8 mouse cellular contexts compared by ENCODE assay signal in genomic region chr2:165914298-165914697, GRCm38 (mm10). TPM values are rescaled to one million over a fixed set of nuclear protein-coding genes. Genes with fewer than 3 reads are reported as not detected.
DNase-seq lines count a peak whose midpoint lies in the region; ATAC-seq and TF ChIP-seq lines count a peak whose summit lies in the region.

No protein-coding gene starts in this region.

- TF ChIP-seq POLR2A in bone marrow, adult 2 months (IDR thresholded peaks at IDR 0.05; ENCODE audit: borderline replicate concordance, control insufficient read depth, low read depth, low read length): no peak
- no peak for TF ChIP-seq POLR2A in limb, embryonic 14.5 days (IDR thresholded peaks at IDR 0.05; ENCODE audit: borderline replicate concordance, extremely low read depth, insufficient read depth, insufficient read length)

- H3K4me2 ChIP-seq in embryonic facial prominence, embryonic 14.5 days (ENCODE audit: low read depth, low read length): no peak overlapping the region
- no peak overlapping the region for H3K4me2 ChIP-seq in limb, embryonic 14.5 days (replicated peaks; ENCODE audit: low read depth, low read length, severe bottlenecking)
- H3K4me2 ChIP-seq in midbrain, postnatal 0 days (ENCODE audit: low read depth, low read length, poor library complexity, severe bottlenecking): no peak overlapping the region

- peak; percentile 85 for ATAC-seq in embryonic facial prominence, embryonic 14.5 days (ENCODE audit: low read depth)
- ATAC-seq in limb, embryonic 14.5 days (ENCODE audit: low FRiP score, low read depth): peak; percentile 83
- ATAC-seq in midbrain, postnatal 0 days (ENCODE audit: low FRiP score): 0 out of 2 replicates have a peak, but pooled peaks have one; percentile 56

- no peaks in the 10 kb centered on the region for H3K27me3 ChIP-seq in embryonic facial prominence, embryonic 14.5 days (replicated peaks; ENCODE audit: control insufficient read depth, insufficient read depth, low read length)
- H3K27me3 ChIP-seq in limb, embryonic 14.5 days (ENCODE audit: control insufficient read depth, insufficient read depth, low read length): no peaks in the 10 kb centered on the region
- no peaks in the 10 kb centered on the region for H3K27me3 ChIP-seq in midbrain, postnatal 0 days (ENCODE audit: insufficient read depth, low read length)

- no peaks in the 10 kb centered on the region for H3K36me3 ChIP-seq in embryonic facial prominence, embryonic 14.5 days (ENCODE audit: control insufficient read depth, insufficient read depth, low read length)
- H3K36me3 ChIP-seq in limb, embryonic 14.5 days (ENCODE audit: control insufficient read depth, insufficient read depth, low read length): no peaks in the 10 kb centered on the region
- no peaks in the 10 kb centered on the region for H3K36me3 ChIP-seq in midbrain, postnatal 0 days (ENCODE audit: insufficient read depth, low read length)

- TF ChIP-seq CTCF in bone marrow, adult 2 months (IDR thresholded peaks at IDR 0.05; ENCODE audit: control insufficient read depth, insufficient read depth, low read length): peak; percentile 100
- peak; percentile 99 for TF ChIP-seq CTCF in midbrain, postnatal 0 days (IDR thresholded peaks at IDR 0.05)

- H3K4me1 ChIP-seq in bone marrow, adult 2 months (ENCODE audit: control insufficient read depth, insufficient read depth, low read length): no peaks in the 10 kb centered on the region; the same call in 1 of the 2 replicates
- H3K4me1 ChIP-seq in embryonic facial prominence, embryonic 14.5 days (ENCODE audit: control insufficient read depth, insufficient read depth, low read length): no peaks in the 10 kb centered on the region
- H3K4me1 ChIP-seq in limb, embryonic 14.5 days (ENCODE audit: control insufficient read depth, insufficient read depth, low read length): no peaks in the 10 kb centered on the region
- H3K4me1 ChIP-seq in midbrain, postnatal 0 days (ENCODE audit: insufficient read depth, low read length): no peaks in the 10 kb centered on the region

- peak; percentile 99 for DNase-seq in 3T3-L1 (ENCODE audit: low read depth, low spot score)
- peak; percentile 89 for DNase-seq in embryonic facial prominence, embryonic 14.5 days (ENCODE audit: low spot score)
- peak; percentile 95 to 98 for DNase-seq in heart, adult 9 months (ENCODE audit: low spot score in 2 of 2)
- peak; percentile 97 for DNase-seq in kidney, adult 9 months
- DNase-seq in limb, embryonic 14.5 days (ENCODE audit: low spot score): peak; percentile 94
- peak; percentile 91 for DNase-seq in midbrain, postnatal 0 days (ENCODE audit: low spot score)
- peak; percentile 69 to 83 for DNase-seq in spleen, postnatal 14 days (ENCODE audit: low spot score in 2 of 2)

- H3K9me3 ChIP-seq in embryonic facial prominence, embryonic 14.5 days (ENCODE audit: control insufficient read depth, low read length): no peaks in the 10 kb centered on the region
- no peaks in the 10 kb centered on the region for H3K9me3 ChIP-seq in limb, embryonic 14.5 days (ENCODE audit: control insufficient read depth, low read length)
- no peaks in the 10 kb centered on the region for H3K9me3 ChIP-seq in midbrain, postnatal 0 days (ENCODE audit: low read length)

- H3K9ac ChIP-seq in embryonic facial prominence, embryonic 14.5 days (ENCODE audit: low read depth, low read length): no peak overlapping the region
- H3K9ac ChIP-seq in limb, embryonic 14.5 days (ENCODE audit: low read depth, low read length, severe bottlenecking): no peak overlapping the region
- H3K9ac ChIP-seq in midbrain, postnatal 0 days (replicated peaks; ENCODE audit: low read length, poor library complexity, severe bottlenecking): no peak overlapping the region

- 28% methylated on average over 11 of the region's 11 CpGs for WGBS in bone marrow, adult 2 months
- WGBS in embryonic facial prominence, embryonic 14.5 days: 20% methylated on average over 11 of the region's 11 CpGs
- 18% methylated on average over 11 of the region's 11 CpGs for WGBS in limb, embryonic 14.5 days
- 29% methylated on average over 11 of the region's 11 CpGs for WGBS in midbrain, postnatal 0 days

- H3K4me3 ChIP-seq in bone marrow, adult 2 months (replicated peaks; ENCODE audit: control insufficient read depth, low read depth, low read length): no peak overlapping the region
- no peak overlapping the region for H3K4me3 ChIP-seq in embryonic facial prominence, embryonic 14.5 days (ENCODE audit: low read depth, low read length)
- no peak overlapping the region for H3K4me3 ChIP-seq in limb, embryonic 14.5 days (replicated peaks; ENCODE audit: low read length)
- H3K4me3 ChIP-seq in midbrain, postnatal 0 days (ENCODE audit: low read depth, low read length): no peak overlapping the region

- no peak overlapping the region for H3K27ac ChIP-seq in bone marrow, adult 2 months (ENCODE audit: control insufficient read depth, insufficient read depth, low read depth, low read length, poor library complexity)
- peak overlapping the region; percentile 7; the same call in 1 of the 2 replicates for H3K27ac ChIP-seq in embryonic facial prominence, embryonic 14.5 days (replicated peaks; ENCODE audit: low read depth, low read length)
- no peak overlapping the region for H3K27ac ChIP-seq in limb, embryonic 14.5 days (replicated peaks; ENCODE audit: low read depth, low read length)
- H3K27ac ChIP-seq in midbrain, postnatal 0 days (ENCODE audit: low read depth, low read length): no peak overlapping the region

RNA-seq across cellular contexts. Expression of gene Zmynd8, which starts 15.5 kb away (rescaled TPM):
- polyA plus RNA-seq in bone marrow, adult 2 months (2011; ENCODE audit: insufficient read depth, insufficient read length, low replicate concordance, missing spikeins): 34.1 and 75.2 TPM in 2 replicates
- polyA plus RNA-seq in embryonic facial prominence, embryonic 14.5 days (2014; fragmentation: Nextera tagmentation; extraction: Ambion mirVana): 28.6 and 32.7 TPM in 2 replicates
- polyA plus RNA-seq in limb, embryonic 14.5 days (2012; rRNA removed): 47.6 and 49.5 TPM in 2 replicates
- polyA plus RNA-seq in limb, embryonic 14.5 days (2014; fragmentation: Nextera tagmentation; extraction: Ambion mirVana): 30.2 and 39.8 TPM in 2 replicates
- total RNA-seq in midbrain, postnatal 0 days (2014; rRNA removed): 55.9 and 73.4 TPM in 2 replicates
- 56.8 and 59.0 TPM in 2 replicates for polyA plus RNA-seq in midbrain, postnatal 0 days (2015; fragmentation: Nextera tagmentation; extraction: Ambion mirVana)
